Mouse (Mus musculus): ENCODE results near the gene Rpia.

DNA sequence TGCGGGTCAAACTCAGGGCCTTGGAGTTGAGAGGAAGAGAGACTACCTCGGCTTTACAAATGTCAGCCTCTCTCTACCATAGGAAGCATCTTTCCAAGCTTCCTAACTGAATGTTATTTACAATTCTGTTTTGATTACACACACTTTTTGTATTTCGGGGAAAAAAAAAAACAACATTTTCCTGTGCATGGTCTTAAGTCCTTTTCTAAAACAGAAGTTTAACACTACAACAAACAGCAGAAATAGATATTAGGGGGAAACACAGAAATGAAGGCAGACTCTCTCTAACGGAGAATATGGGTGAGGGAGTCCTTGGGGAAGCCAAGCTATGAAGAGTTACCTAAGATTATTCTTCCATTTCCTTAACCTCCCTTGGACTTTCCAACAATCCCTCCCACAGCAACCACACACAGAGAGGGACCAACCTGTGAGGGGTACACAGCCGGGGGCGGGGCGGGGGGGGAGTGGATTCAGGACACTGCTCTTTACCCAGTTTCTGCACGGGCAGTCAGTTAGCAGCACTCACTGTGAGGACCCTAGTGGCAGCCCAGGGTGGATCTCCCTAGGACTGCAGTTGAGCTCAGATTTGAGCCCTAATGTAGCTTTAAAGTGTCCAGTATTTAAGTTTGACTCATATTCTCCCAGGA, 40.7 kb downstream of the Rpia start:
- no peak for TF ChIP-seq CTCF (IDR thresholded peaks at IDR 0.05; ENCODE audit: borderline replicate concordance, extremely low read depth, insufficient read depth, insufficient read length)
- TF ChIP-seq POLR2A (IDR thresholded peaks at IDR 0.05; ENCODE audit: borderline replicate concordance, extremely low read depth, insufficient read depth, insufficient read length, poor library complexity, severe bottlenecking): no peak

All from brain, embryonic 14.5 days (tissue).